In genomic region chr12:76324679-76325431, GRCm38 (mm10) we compare ENCODE assay signal across 9 mouse cellular contexts. TPM values are rescaled to one million over a fixed set of nuclear protein-coding genes. Genes with fewer than 3 reads are reported as not detected.
DNase-seq lines count a peak whose midpoint lies in the region; ATAC-seq and TF ChIP-seq lines count a peak whose summit lies in the region.
"Had no signal": no experiment of that assay in that cellular context is flagged by ENCODE, and none has a peak within 500 bp of the region (broad histone marks: within the 10 kb centered on the region; RNA-seq: fewer than 3 reads in every experiment).

TSS of gene Akap5 (plus strand) at chr12:76324891.

- H3K27me3 ChIP-seq in forebrain, postnatal 0 days (ENCODE audit: insufficient read depth, low read length), result no peaks in the 10 kb centered on the region
- peaks cover 6% of the 10 kb centered on the region; the same call in 1 of the 2 replicates for H3K27me3 ChIP-seq in hindbrain, embryonic 12.5 days
- H3K27me3 ChIP-seq in small intestine, adult 2 months (ENCODE audit: control insufficient read depth, insufficient read depth, low read length), result 0 out of 2 replicates have a peak, but pooled peaks cover 3% of the 10 kb centered on the region

- peak within 1 kb of the TSS; percentile 95 for H3K4me2 ChIP-seq in forebrain, postnatal 0 days (ENCODE audit: low read depth)
- H3K4me2 ChIP-seq in hindbrain, embryonic 12.5 days (replicated peaks), result peak within 1 kb of the TSS; percentile 88

- TF ChIP-seq POLR2A in small intestine, adult 2 months (IDR thresholded peaks at IDR 0.05; ENCODE audit: low read depth, low read length), result 0 out of 2 replicates have a peak, but pooled peaks have one; percentile 13

- peak within 1 kb of the TSS; percentile 60 for H3K4me3 ChIP-seq in forebrain, postnatal 0 days (ENCODE audit: low read depth, low read length)
- H3K4me3 ChIP-seq in hindbrain, embryonic 12.5 days, result peak within 1 kb of the TSS; percentile 60
- H3K4me3 ChIP-seq in small intestine, adult 2 months (ENCODE audit: low read depth, low read length), result peak within 1 kb of the TSS; percentile 65
- H3K4me3 ChIP-seq: myocyte had no signal

- H3K9ac ChIP-seq in forebrain, postnatal 0 days, result peak within 1 kb of the TSS; percentile 73
- H3K9ac ChIP-seq in hindbrain, embryonic 12.5 days, result peak within 1 kb of the TSS; percentile 76

- H3K9me3 ChIP-seq in forebrain, postnatal 0 days (ENCODE audit: low read length), result no peaks in the 10 kb centered on the region
- no peaks in the 10 kb centered on the region for H3K9me3 ChIP-seq in hindbrain, embryonic 12.5 days (replicated peaks)

- peaks cover 17% of the 10 kb centered on the region; the same call in 1 of the 2 replicates for H3K36me3 ChIP-seq in forebrain, postnatal 0 days (ENCODE audit: insufficient read depth)
- peaks cover 11% of the 10 kb centered on the region; the same call in 1 of the 2 replicates for H3K36me3 ChIP-seq in hindbrain, embryonic 12.5 days
- peaks cover 2% of the 10 kb centered on the region; the same call in 1 of the 2 replicates for H3K36me3 ChIP-seq in small intestine, adult 2 months (ENCODE audit: control insufficient read depth, insufficient read depth, low read length)

- intact Hi-C loops in left cerebral cortex, postnatal 4 days (cut with DNase I), result no loop called here

- H3K4me1 ChIP-seq in forebrain, postnatal 0 days (ENCODE audit: insufficient read depth), result 0 out of 2 replicates have a peak, but pooled peaks cover 7% of the 10 kb centered on the region
- no peaks in the 10 kb centered on the region for H3K4me1 ChIP-seq in hindbrain, embryonic 12.5 days
- H3K4me1 ChIP-seq in small intestine, adult 2 months (ENCODE audit: control insufficient read depth, insufficient read depth, insufficient read length, low read length), result no peaks in the 10 kb centered on the region

- peak; percentile 87 for DNase-seq in ZHBTc4 (ENCODE audit: low read depth, low spot score)
- DNase-seq in c-Kit-positive CD71-negative TER-119-negative erythroid progenitor cells, embryonic 14.5 days (ENCODE audit: low read depth), result peak; percentile 29
- DNase-seq in forebrain, postnatal 0 days, result peak; percentile 88
- DNase-seq in left cerebral cortex, postnatal 4 days, result peak; percentile 85
- DNase-seq in mesoderm, embryonic 11.5 days (ENCODE audit: low read depth, low spot score), result peak; percentile 87

- peak within 1 kb of the TSS; percentile 45; the same call in 1 of the 2 replicates for H3K27ac ChIP-seq in forebrain, postnatal 0 days (ENCODE audit: low read depth, low read length)
- H3K27ac ChIP-seq in hindbrain, embryonic 12.5 days, result peak within 1 kb of the TSS; percentile 44
- no peak within 1 kb of the TSS for H3K27ac ChIP-seq in small intestine, adult 2 months (ENCODE audit: insufficient read depth, low read depth, low read length)

- no peak for TF ChIP-seq CTCF in forebrain, postnatal 0 days (IDR thresholded peaks at IDR 0.05; ENCODE audit: low read depth)
- no peak for TF ChIP-seq CTCF in small intestine, adult 2 months (IDR thresholded peaks at IDR 0.05; ENCODE audit: extremely low read depth, insufficient read length, insufficient replicate concordance, low read depth, low read length)

- 2% methylated on average over 53 of the region's 53 CpGs for WGBS in forebrain, postnatal 0 days
- WGBS in hindbrain, embryonic 12.5 days, result 3% methylated on average over 53 of the region's 53 CpGs
- 5% methylated on average over 53 of the region's 53 CpGs for WGBS in small intestine, adult 2 months

- ATAC-seq in forebrain, postnatal 0 days, result peak; percentile 99
- peak; percentile 99 for ATAC-seq in hindbrain, embryonic 12.5 days (ENCODE audit: low FRiP score)
- ATAC-seq in monocyte, adult 5-6 weeks (replicated peaks; ENCODE audit: insufficient number of reproducible peaks, low FRiP score, low TSS enrichment, poor library complexity, severe bottlenecking), result no peak

RNA-seq across cellular contexts. Expression of gene Akap5, which starts in this region (rescaled TPM):
- total RNA-seq in forebrain, postnatal 0 days (2014; rRNA removed), result 18.9 and 24.7 TPM in 2 replicates
- polyA plus RNA-seq in forebrain, postnatal 0 days (2015; fragmentation: Nextera tagmentation; extraction: Ambion mirVana), result 5.3 and 11.0 TPM in 2 replicates
- polyA plus RNA-seq in hindbrain, embryonic 12.5 days (2016; fragmentation: Nextera tagmentation; extraction: Ambion mirVana), result 5.7 and 6.8 TPM in 2 replicates
- 10 to 100 TPM; 29.9 to 37.0 TPM for total RNA-seq in left cerebral cortex, postnatal 4 days (2021)
- 0.04 TPM in 1 of 2 replicates, not detected in the other for polyA plus RNA-seq in small intestine, adult 2 months (2012; rRNA removed)
- 0.10 to 1.3 TPM (median 0.32 TPM) in 3 replicates for total RNA-seq in monocyte, adult 5-6 weeks (2017)

Comparison
In these comparisons a context has a peak if more than half of its experiments do, and no peak if none do; other contexts are left out.
1. DNase-seq: peak in every context shown above with its lines; median percentile 88 in forebrain, postnatal 0 days; 87 in ZHBTc4; 87 in mesoderm, embryonic 11.5 days; 85 in left cerebral cortex, postnatal 4 days; 29 in c-Kit-positive CD71-negative TER-119-negative erythroid progenitor cells, embryonic 14.5 days.